Mouse (Mus musculus): ENCODE data around the gene Mob4. TPM values are rescaled to one million over a fixed set of nuclear protein-coding genes. Genes with fewer than 3 reads are reported as not detected.

Mob4 gene
- polyA plus RNA-seq, 1 experiment from 2014 or later = 122 TPM

DNA sequence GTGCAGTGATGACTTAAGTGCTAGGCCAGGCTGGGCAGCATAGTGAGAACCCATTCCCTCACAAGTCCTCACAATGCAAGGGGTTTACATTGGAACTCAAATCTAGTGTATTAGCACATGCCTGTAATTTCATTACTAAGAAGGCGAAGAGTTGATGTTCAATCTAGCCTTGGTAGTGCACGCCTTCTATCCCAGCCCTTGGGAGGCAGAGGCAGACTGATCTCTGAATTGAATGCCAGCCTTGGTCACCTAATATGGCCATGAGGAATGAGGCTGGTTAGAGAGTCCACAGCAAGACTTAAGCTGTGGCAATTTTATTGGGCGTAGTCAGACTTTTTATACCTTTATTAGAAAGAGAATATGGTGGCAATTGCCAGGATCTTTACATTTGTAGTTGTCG, 13.3 kb downstream of the Mob4 start:
- H3K9ac ChIP-seq (ENCODE audit: low read depth, low read length) = no peak overlapping the region
- H3K4me1 ChIP-seq (replicated peaks; ENCODE audit: insufficient read depth, low read length) = no peaks in the 10 kb centered on the region
- H3K9me3 ChIP-seq (replicated peaks; ENCODE audit: low read length) = no peaks in the 10 kb centered on the region
- H3K4me2 ChIP-seq (ENCODE audit: low read length) = no peak overlapping the region
- H3K27me3 ChIP-seq (ENCODE audit: insufficient read depth, low read length) = no peaks in the 10 kb centered on the region
- DNase-seq (ENCODE audit: low spot score) (no peak), ATAC-seq (replicated peaks; ENCODE audit: low FRiP score, low read depth) (no peak)
- H3K4me3 ChIP-seq (replicated peaks; ENCODE audit: low read depth, low read length) = no peak overlapping the region
- H3K27ac ChIP-seq = no peak overlapping the region
- WGBS = 93% methylated on average over 4 of the region's 4 CpGs
- peaks cover 25% of the 10 kb centered on the region; the same call in 1 of the 2 replicates for H3K36me3 ChIP-seq (ENCODE audit: insufficient read depth, low read length)
- TF ChIP-seq CTCF (IDR thresholded peaks at IDR 0.05; ENCODE audit: low read depth) = no peak

DNA sequence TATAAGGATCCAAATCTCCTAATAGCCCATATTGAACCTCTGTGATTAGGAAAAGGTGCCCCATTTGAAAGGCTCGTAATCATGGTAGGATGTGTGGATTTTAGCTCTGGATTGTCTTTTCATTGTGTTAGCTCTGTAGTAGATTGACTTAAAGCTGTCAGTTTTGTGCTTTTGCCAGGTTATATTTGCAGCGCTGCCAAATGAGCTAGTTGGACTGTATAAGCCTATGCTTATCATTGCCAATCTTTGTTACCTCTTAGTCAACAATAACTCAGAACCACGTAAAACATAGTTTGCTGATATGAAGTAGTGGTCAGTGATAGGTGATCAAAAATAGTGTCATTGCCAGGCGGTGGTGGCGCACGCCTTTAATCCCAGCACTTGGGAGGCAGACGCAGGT, 14.5 kb downstream of the Mob4 start:
- TF ChIP-seq CTCF (IDR thresholded peaks at IDR 0.05; ENCODE audit: low read depth) = no peak
- H3K27me3 ChIP-seq (ENCODE audit: insufficient read depth, low read length) = no peaks in the 10 kb centered on the region
- H3K9ac ChIP-seq (ENCODE audit: low read depth, low read length) = no peak overlapping the region
- H3K36me3 ChIP-seq (ENCODE audit: insufficient read depth, low read length) = peaks cover 34% of the 10 kb centered on the region; the same call in 1 of the 2 replicates
- DNase-seq (ENCODE audit: low spot score) (no peak), ATAC-seq (replicated peaks; ENCODE audit: low FRiP score, low read depth) (no peak)
- H3K4me2 ChIP-seq (ENCODE audit: low read length) = no peak overlapping the region
- H3K4me3 ChIP-seq (replicated peaks; ENCODE audit: low read depth, low read length) = no peak overlapping the region
- no peaks in the 10 kb centered on the region for H3K4me1 ChIP-seq (replicated peaks; ENCODE audit: insufficient read depth, low read length)
- 94% methylated on average over 7 of the region's 7 CpGs for WGBS
- no peak overlapping the region for H3K27ac ChIP-seq
- H3K9me3 ChIP-seq (replicated peaks; ENCODE audit: low read length) = no peaks in the 10 kb centered on the region

DNA sequence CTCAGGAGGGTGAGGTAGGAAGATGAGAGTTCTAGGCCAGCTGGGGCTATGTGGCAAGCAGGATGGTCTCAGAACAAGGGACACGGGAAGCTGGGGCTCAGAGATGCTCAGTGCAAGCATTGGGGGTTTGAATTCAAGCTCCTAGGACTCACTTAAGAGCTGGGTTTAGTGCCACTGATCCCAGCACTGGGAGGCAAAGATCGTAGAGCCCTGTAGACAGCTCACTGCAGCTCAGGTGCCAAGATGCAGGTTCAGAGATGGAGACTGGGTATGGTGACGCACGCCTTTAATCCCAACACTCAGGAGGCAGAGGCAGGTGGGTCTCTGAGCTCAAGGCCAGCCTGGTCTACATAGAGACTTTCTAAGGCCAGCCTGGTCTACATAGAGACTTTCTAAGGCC, 26.3 kb downstream of the Mob4 start:
- no peaks in the 10 kb centered on the region for H3K4me1 ChIP-seq (replicated peaks; ENCODE audit: insufficient read depth, low read length)
- no peak overlapping the region for H3K4me3 ChIP-seq (replicated peaks; ENCODE audit: low read depth, low read length)
- no peak overlapping the region for H3K27ac ChIP-seq
- DNase-seq (ENCODE audit: low spot score) (no peak), ATAC-seq (replicated peaks; ENCODE audit: low FRiP score, low read depth) (no peak)
- H3K9ac ChIP-seq (ENCODE audit: low read depth, low read length) = no peak overlapping the region
- no peak overlapping the region for H3K4me2 ChIP-seq (ENCODE audit: low read length)
- no peaks in the 10 kb centered on the region for H3K9me3 ChIP-seq (replicated peaks; ENCODE audit: low read length)
- peaks cover 19% of the 10 kb centered on the region for H3K36me3 ChIP-seq (ENCODE audit: insufficient read depth, low read length)
- no peaks in the 10 kb centered on the region for H3K27me3 ChIP-seq (ENCODE audit: insufficient read depth, low read length)
- no peak for TF ChIP-seq CTCF (IDR thresholded peaks at IDR 0.05; ENCODE audit: low read depth)
- WGBS = over 99% methylated on average over 4 of the region's 4 CpGs

DNA sequence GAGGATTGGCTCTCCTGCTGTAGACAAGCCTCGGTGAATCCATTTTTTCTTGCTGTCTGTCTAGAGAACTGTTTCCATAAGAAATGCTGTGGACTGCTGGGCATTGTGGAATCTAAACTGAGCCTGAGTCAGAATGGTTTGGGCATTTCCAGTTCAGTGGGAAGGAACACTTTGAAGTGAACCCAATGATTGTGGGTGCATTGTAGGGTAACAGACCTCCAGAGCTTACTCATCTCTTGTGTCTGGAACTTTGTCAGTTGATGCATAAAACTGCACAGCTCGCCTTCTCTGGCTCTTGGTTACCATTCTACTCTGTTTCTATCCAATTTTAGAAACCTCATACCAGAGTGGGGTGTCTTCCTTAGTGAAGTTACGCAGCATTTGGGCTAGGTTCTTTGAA, 27.2 kb downstream of the Mob4 start:
- WGBS = 90% methylated on average over 3 of the region's 3 CpGs
- peaks cover 19% of the 10 kb centered on the region for H3K36me3 ChIP-seq (ENCODE audit: insufficient read depth, low read length)
- no peak for TF ChIP-seq CTCF (IDR thresholded peaks at IDR 0.05; ENCODE audit: low read depth)
- no peak overlapping the region for H3K4me2 ChIP-seq (ENCODE audit: low read length)
- H3K4me1 ChIP-seq (replicated peaks; ENCODE audit: insufficient read depth, low read length) = no peaks in the 10 kb centered on the region
- ATAC-seq (replicated peaks; ENCODE audit: low FRiP score, low read depth) (no peak), DNase-seq (ENCODE audit: low spot score) (no peak)
- H3K27me3 ChIP-seq (ENCODE audit: insufficient read depth, low read length) = no peaks in the 10 kb centered on the region
- no peak overlapping the region for H3K27ac ChIP-seq
- no peak overlapping the region for H3K4me3 ChIP-seq (replicated peaks; ENCODE audit: low read depth, low read length)
- no peak overlapping the region for H3K9ac ChIP-seq (ENCODE audit: low read depth, low read length)
- no peaks in the 10 kb centered on the region for H3K9me3 ChIP-seq (replicated peaks; ENCODE audit: low read length)

DNA sequence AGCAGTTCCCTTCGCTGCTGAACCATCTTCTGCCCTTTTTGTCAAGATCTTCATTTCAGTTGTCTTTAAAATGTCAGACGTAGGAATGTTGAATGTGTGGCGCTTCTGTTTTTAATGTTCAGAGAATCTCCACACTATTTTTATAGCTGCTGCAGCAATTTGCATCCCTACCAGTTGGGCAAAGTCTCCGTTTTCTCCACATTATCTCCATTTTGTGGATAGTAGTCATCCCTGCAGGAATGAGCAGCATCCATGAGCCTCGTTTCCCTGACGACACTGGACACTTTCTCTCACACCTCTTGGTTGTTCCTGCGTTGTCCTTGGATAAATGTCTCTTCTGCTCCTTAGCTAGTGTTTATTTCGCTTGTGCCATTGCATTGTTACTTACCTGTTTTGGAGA, 27.8 kb downstream of the Mob4 start:
- H3K4me3 ChIP-seq (replicated peaks; ENCODE audit: low read depth, low read length) = no peak overlapping the region
- H3K27ac ChIP-seq = no peak overlapping the region
- 89% methylated on average over 8 of the region's 8 CpGs for WGBS
- no peak for ATAC-seq (replicated peaks; ENCODE audit: low FRiP score, low read depth)
- H3K4me1 ChIP-seq (replicated peaks; ENCODE audit: insufficient read depth, low read length) = no peaks in the 10 kb centered on the region
- no peaks in the 10 kb centered on the region for H3K9me3 ChIP-seq (replicated peaks; ENCODE audit: low read length)
- H3K27me3 ChIP-seq (ENCODE audit: insufficient read depth, low read length) = no peaks in the 10 kb centered on the region
- peaks cover 19% of the 10 kb centered on the region for H3K36me3 ChIP-seq (ENCODE audit: insufficient read depth, low read length)
- H3K4me2 ChIP-seq (ENCODE audit: low read length) = no peak overlapping the region
- no peak for DNase-seq (ENCODE audit: low spot score)
- no peak overlapping the region for H3K9ac ChIP-seq (ENCODE audit: low read depth, low read length)
- TF ChIP-seq CTCF (IDR thresholded peaks at IDR 0.05; ENCODE audit: low read depth) = no peak

DNA sequence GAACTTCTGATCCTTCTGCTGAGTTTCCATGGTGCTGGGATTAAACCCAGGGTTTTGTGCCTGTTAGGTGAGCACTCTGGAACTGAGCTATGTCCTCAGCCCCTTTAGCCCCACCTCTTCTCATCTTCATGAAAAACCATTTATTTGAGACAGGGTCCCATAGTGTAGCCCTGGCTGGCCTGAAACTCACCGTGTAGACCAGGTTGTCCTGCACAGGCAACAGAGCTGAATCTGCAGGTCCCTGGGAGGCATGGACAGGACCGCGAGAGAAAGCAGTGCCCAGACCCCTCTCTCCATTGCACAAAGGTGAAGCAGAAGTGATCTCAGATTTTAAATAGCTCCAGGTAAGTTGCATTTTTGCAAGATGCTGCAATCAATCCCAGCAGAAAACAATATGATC, 29.2 kb downstream of the Mob4 start:
- H3K27ac ChIP-seq = no peak overlapping the region
- ATAC-seq (replicated peaks; ENCODE audit: low FRiP score, low read depth) = no peak
- H3K9me3 ChIP-seq (replicated peaks; ENCODE audit: low read length) = no peaks in the 10 kb centered on the region
- TF ChIP-seq CTCF (IDR thresholded peaks at IDR 0.05; ENCODE audit: low read depth) = no peak
- no peaks in the 10 kb centered on the region for H3K27me3 ChIP-seq (ENCODE audit: insufficient read depth, low read length)
- H3K36me3 ChIP-seq (ENCODE audit: insufficient read depth, low read length) = peaks cover 19% of the 10 kb centered on the region
- 95% methylated on average over 3 of the region's 3 CpGs for WGBS
- no peaks in the 10 kb centered on the region for H3K4me1 ChIP-seq (replicated peaks; ENCODE audit: insufficient read depth, low read length)
- no peak overlapping the region for H3K4me3 ChIP-seq (replicated peaks; ENCODE audit: low read depth, low read length)
- no peak overlapping the region for H3K9ac ChIP-seq (ENCODE audit: low read depth, low read length)
- H3K4me2 ChIP-seq (ENCODE audit: low read length) = no peak overlapping the region
- no peak for DNase-seq (ENCODE audit: low spot score)

Data from kidney, postnatal 0 days (tissue).